Mouse (Mus musculus) brown adipose tissue, adult 24 weeks (tissue): ENCODE measurements around the gene Ptpn4. TPM values are rescaled to one million over a fixed set of nuclear protein-coding genes. Genes with fewer than 3 reads are reported as not detected.

Experiments used
- H3K27ac ChIP-seq: fragments of 200-500 bp; replicated peaks from 2 replicates; pipeline ENCODE4 v1.5.1; 2012; ENCODE audit warnings: low read depth, mild to moderate bottlenecking, low read length
- H3K4me1 ChIP-seq: fragments of 200-500 bp; 2 replicates; pipeline ENCODE4 v1.6.1; 2012; ENCODE audit warnings: low read length, mixed read lengths; ENCODE audit not compliant: control insufficient read depth, insufficient read depth, insufficient read length
- H3K4me3 ChIP-seq: fragments of 200-500 bp; 2 replicates; pipeline ENCODE4 v1.5.1; 2012; ENCODE audit warnings: low read depth, mild to moderate bottlenecking, low read length, moderate library complexity; ENCODE audit not compliant: insufficient read depth
- polyA plus RNA-seq: library from polyadenylated mRNA; stranded (reverse); fragments of >200 nt; gene quantifications from 2 replicates; pipeline ENCODE4 v1.2.4, GENCODE M21; 2012; ENCODE audit not compliant: missing spikeins, insufficient read depth, insufficient read length

Gene Ptpn4
- polyA plus RNA-seq, 1 experiment, result 33.1 TPM

GRCm38 (mm10) chr1:119640006-119640405, 197.4 kb downstream of the Ptpn4 start:
- Histone ChIP-seq H3K27ac (peak overlapping the region; percentile 5; the same call in 1 of the 2 replicates), H3K4me3 (no peak overlapping the region), H3K4me1 (no peaks in the 10 kb centered on the region)

DNA sequence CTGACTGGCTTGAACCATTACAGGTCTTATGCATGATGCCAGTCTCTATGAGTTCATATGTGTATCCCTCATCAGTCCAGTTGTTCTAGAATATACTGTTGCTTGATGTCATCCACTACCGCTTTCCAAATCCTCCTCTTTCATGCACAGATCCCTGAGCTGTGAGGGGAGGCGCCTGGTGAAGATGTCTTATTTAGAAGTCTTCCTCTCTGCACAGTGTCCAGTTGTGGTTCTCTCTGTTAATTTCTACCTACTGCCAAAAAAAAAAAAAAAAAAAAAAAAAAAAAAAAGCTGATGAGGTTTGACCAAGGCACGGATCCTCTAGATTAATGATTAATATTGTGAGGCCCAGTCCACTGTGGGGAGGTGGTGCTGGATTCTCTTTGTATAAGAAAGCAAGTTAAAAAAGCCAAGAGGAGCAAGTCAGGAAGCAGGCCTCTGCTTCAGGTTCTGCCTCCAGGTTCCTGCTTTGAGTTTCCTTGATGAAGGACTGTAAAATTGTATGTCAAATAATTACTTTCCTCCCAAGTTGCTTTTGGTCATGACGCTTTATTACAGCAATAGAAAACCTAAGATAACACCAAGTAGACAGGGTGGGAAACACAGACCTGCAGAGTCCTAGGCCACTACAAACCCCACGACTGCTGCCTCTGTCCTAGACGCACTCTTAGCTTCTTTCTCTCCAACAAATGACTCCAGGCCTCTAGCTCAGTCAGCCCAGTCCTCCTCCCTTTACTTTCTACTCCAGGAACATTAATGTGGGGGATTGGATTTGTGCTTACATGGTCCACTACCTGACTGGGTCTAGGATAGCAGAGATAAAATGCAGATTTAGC, 200.0 kb downstream of the Ptpn4 start:
- no peaks in the 10 kb centered on the region for H3K4me1 ChIP-seq
- no peak overlapping the region for H3K27ac ChIP-seq
- H3K4me3 ChIP-seq, result no peak overlapping the region

DNA sequence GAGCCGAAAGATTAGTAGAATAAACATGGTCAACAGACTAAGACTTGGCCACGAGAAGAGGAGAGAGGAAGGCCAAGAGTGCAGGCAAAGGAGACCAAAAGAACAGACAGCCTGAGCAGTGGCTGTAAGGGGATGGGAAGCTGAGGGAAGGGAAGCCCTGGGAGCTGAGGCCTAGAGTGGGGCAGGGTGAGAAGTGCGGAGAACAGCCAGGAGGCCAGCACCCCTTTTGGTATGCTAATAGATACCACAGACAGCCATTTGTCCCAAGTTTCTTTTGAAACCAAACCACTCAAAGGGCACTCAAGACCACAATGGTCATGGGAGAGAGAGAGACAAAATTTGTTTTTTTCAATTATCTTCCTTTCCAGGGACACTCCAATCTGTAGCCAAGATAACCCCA, 202.7 kb downstream of the Ptpn4 start:
- Histone ChIP-seq H3K27ac (no peak overlapping the region), H3K4me3 (no peak overlapping the region), H3K4me1 (no peaks in the 10 kb centered on the region)

DNA sequence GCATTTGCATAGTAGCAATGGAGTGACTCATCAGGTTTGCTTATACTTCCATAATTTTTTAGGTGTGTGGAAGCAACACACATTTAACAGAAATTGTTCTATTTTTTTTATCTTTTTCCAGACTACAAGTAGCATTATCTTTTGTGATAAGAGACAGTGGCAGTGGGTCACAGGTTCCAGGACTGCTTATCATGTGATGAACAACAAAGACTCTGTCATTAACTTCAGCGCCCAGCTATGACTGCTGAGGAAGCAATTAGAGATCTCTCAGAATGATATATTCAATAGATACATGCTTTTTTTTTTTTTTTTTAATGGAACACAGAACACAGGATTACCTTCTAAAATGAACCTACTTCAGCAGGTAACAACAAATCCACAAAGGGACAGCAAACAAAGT, 207.0 kb downstream of the Ptpn4 start:
- Histone ChIP-seq H3K4me1 (no peaks in the 10 kb centered on the region), H3K4me3 (no peak overlapping the region), H3K27ac (no peak overlapping the region)

DNA sequence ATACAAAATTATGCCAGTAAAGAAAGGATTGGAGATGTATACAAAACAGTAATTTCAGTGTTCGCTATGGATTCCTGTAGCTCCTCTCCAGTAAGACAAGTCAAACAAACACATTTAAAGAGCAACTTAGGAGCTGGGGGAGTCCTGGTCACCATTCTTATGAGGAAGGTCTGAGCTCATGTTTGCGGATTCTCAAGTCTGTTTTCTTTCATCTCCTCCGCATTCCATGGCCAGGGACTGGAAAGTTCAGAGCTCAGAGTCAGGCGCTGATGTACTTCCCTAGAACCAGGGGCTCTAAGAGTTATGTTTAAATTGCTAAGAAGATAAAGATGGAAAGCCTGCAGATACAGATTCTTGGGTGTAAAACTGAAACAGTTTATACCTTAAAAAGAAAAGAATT, 210.6 kb downstream of the Ptpn4 start:
- Histone ChIP-seq H3K27ac (no peak overlapping the region), H3K4me1 (no peaks in the 10 kb centered on the region), H3K4me3 (no peak overlapping the region)

DNA sequence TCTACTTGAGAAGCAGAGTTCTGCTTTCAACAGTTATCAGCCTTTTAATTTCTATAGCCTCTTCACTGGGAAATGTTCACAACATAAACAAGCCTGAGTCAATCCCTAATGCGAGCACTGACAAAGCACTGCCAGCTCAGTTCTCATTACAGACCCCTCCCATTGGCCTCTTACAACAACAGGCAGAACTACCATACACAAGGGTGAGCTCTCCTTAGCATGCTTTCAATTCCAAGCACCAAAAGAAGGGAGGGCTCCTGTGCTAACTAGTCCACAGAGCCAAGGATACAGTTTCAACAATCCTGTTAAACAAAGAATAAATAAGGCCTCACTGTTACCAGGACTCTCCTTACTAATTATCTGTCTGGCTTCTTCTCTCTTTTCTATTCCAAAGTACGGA, 213.0 kb downstream of the Ptpn4 start:
- H3K4me1 ChIP-seq, result no peaks in the 10 kb centered on the region
- no peak overlapping the region for H3K27ac ChIP-seq
- H3K4me3 ChIP-seq, result no peak overlapping the region

GRCm38 (mm10) chr1:119605396-119605795, 232.0 kb downstream of the Ptpn4 start:
- Histone ChIP-seq H3K4me1 (no peaks in the 10 kb centered on the region), H3K27ac (no peak overlapping the region), H3K4me3 (no peak overlapping the region)

Other genes with a start within 250 kb of the Ptpn4 start
- gene Epb41l5, start 188.6 kb downstream of the Ptpn4 start, polyA plus RNA-seq, result 4.2 and 8.0 TPM in 2 replicates
- gene Tmem177, start 75.6 kb upstream of the Ptpn4 start, polyA plus RNA-seq, result 10.0 and 10.7 TPM in 2 replicates
- 2.8 TPM in 1 of 2 replicates, not detected in the other for gene Cfap221, start 159.6 kb upstream of the Ptpn4 start, polyA plus RNA-seq
- 8.3 and 15.5 TPM in 2 replicates for gene Sctr, start 169.3 kb upstream of the Ptpn4 start, polyA plus RNA-seq
- gene Tmem37, start 236.5 kb upstream of the Ptpn4 start, polyA plus RNA-seq, result 53.3 and 66.7 TPM in 2 replicates